Mouse (Mus musculus) naive thymus-derived CD4-positive, alpha-beta T cell, adult 2 months (primary cell): ENCODE data around the gene Pi4k2b.
"Not testable (repeated sequence)": the region's sequence is repeated elsewhere in the genome, so short reads cannot be mapped to it uniquely, and the experiment has no call there.

Experiments
- DNase-seq: peaks from one replicate; pipeline ENCODE4 v3.0.0-alpha.2; 2011; ENCODE audit warnings: low read depth

Gene Pi4k2b

DNA sequence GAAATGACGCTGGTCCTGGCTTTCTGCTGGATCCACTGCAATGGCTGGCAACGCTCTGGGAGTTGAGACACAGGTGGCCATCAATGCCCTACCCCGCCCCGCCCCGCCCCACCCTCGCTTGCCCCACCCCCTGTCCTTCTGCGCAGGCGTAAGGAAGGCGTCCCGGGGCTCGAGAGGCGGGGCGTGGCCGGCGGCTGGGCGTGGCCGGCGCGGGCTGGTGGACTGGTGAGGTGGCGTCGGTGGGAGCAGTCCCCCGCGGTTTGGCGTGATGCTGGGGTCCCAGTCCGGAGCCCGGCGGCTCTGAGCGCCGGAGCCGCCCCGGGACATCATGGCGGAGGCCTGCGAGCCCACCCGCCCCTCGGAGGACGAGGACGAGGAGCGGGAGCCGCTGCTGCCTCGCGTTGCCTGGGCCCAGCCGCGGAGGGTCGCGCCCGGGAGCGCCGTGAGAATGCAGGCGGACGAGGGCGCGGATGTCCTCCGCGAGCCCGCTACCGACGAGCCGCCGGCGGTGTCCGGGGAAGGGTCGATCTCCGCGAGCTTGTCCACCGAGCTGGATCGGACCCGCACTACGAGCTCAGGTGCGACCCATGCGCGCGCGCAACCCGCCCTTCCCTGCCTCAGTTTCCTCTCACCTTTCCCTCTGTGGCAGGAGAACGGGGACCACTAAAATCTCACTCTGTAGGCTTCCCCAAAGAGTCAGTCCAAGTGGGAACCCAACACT, at the start of gene Pi4k2b:
Gene Pi4k2b (plus strand): TSS at position 184 of the 721 bp plus-strand sequence.
- DNase-seq, result peak; percentile 77

DNA sequence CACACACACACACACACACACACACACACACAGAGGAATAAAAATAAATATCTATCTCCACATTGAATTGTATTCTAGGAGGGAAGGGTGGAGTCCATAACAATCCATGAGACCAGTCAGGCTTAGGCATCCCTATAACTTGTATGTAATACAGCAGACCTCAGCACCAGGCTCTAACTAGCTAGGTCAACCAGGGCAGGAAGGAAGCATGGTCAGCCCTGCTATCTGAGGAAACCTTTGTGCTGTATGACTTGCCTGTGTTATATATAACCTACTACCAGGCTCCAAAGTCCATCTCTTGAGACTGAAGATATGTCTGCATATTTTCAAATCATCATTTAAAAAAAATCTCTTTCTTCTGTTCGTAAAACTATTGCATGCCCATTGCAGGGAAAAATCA, 44.1 kb upstream of the Pi4k2b start:
- no peak for DNase-seq

DNA sequence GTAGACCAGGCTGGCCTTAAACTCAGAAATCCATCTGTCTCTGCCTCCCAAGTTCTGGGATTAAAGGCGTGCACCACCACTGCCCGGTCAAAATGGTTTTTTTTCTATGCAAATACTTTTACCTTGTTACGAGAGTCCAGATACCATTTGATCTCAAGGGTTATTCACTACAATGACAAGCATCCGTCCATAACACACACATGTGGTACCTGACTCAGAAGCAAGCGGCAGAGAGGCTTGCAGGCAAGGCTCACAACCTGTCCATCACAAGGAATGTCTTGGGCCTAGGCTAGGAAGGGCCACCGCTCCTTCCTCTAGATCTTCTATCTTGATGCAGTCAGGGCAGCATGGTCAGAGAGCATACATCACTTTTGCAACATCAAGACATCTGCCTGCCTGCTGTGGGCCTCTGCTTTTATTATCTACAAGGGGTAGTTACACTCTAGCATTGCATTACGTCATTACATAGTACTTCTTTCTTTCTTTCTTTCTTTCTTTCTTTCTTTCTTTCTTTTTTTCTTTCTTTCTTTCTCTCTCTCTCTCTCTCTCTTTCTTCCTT, 43.4 kb upstream of the Pi4k2b start:
- DNase-seq, result not testable (repeated sequence)

DNA sequence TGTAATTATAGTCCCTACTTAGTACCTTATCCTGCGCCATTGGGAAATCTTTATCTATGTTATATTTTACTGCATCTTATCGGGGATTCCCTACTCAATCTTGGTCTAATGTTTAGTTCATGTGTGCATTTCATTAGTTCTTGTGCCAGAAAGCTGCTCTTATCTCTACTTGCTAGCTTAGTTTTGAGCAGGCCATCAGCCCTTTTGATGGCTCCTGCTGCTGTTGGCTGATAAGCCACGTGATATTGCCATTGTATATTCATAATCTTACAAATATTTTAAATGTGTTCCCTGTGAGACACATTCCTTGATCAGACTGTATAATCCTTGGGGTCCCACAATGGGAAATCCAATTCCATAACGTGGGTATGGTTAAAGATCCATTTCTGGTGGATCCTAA, 36.8 kb upstream of the Pi4k2b start:
- no peak for DNase-seq

DNA sequence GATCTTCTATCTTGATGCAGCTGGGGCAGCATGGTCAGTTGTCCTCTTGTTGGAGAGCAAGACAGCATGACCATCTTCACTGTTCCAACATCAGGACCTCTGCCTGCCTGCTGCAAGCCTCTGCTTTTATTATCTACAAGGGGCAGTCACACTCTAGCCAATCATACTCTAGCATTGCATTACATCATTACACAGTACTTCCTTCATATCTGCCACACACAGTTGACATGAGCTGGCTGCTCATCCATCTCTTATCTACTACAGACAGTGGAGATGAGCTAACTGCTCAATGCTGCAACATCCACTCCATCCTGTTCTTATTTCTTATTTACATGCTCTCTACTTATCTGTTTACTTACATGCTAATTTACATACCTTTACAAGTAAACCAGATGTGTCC, 28.7 kb upstream of the Pi4k2b start:
- DNase-seq, result no peak

DNA sequence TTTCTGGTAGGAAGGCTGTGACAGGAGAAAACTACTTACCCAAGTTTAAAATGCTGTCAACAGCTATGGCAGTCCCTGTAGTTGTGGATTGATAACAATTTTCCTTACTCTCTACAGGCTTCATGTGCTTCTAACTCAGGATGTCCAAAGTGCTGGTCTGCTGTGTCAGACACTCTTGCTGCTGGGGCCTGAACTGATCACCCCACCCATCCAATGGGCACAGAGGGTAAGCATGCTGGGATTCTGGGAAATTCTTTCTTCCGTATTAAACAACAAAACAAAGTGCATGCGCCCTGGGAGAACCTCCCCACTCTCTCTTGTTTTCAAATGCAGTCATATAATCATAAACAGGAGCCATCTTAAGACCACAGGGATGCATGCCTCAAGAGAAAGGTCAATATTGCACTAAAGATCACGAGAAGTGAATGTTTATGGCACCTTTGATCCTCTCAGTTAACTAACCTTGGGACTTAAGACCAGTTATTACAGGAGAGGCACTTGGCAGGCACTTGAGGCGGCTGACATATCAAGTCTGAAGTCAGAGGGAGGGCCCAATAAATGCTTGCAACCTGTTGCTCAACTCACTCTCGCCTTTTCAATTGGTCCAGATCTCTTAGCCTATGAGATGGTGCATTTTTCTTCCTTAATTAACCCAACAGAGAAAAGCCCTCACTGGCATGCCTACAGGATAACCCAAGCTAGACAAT, 24.5 kb upstream of the Pi4k2b start:
- DNase-seq, result no peak

DNA sequence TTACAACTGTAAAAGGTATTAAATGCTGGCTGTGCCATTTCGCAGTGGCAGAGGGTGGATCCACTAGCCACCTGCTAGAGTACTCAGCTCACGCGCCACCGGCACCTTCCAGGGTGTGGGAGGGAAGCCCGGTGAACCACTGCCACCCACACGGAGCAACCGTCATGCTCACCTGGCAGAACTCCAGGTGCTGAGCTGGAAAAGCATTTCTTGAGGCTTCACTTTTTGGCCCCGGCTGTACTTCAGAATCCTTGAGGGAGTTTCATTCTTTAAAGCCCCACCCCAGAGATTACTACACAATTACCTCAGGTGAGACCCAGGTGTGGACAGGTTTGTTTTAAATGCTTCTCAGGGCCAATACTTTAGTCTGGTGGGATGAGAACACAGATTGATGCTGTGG, 20.4 kb upstream of the Pi4k2b start:
- no peak for DNase-seq

DNA sequence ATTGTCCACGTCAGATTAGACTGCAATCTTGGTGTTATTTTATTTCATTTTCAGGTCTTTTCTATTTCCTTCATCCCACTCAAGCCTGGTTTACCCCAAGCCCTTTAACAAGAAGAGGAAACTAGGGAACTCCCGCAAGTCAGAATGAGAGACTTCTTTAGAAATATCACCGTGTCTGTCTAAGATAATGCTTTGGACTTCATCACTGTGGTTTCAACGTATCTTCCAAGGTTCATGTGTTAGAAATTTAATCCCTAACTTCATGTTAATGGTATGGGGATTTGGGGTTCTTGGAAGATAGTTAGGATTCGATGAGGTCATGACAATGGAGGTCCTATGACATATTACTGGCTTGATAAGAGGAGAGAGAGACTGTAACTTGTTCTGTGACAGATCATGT, 13.6 kb upstream of the Pi4k2b start:
- DNase-seq, result no peak

DNA sequence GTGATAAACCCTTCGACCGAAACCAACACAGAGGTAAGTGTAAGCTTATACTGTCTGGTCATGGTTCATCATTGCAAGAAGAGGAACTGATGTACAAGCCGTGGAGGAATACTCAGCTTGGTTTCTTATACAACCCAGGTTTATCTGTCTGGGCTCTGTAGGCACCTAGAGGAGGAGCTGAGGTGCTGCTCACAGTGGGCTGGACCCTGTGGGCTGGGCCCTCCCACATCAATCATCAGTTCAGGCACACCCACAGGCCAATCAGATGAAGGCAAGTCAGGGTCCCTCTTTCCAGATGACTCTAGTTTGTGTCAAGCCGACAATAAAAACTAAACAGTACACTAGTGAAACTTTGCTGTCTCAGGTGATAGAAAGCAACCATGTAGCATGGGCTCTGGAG, 8.6 kb upstream of the Pi4k2b start:
- no peak for DNase-seq

DNA sequence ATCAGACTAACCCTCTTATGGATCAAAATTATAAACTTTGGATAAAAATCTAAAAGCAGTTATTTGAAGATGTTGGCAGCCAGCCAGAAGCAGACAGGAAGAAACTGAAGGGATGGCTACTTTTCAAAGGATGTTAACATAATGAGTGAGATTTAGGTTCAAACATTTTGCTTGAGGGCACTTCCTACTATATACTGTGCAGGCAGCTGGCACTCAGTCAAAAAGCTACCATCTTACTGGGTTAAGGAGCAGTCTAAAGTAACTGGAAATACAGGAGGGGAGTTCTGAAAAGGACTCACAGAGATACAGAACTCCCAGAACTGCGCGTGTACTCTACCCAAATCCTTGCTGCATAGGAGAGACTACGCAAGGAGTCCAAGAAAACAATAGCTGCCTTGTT, 5.3 kb upstream of the Pi4k2b start:
- DNase-seq, result no peak

DNA sequence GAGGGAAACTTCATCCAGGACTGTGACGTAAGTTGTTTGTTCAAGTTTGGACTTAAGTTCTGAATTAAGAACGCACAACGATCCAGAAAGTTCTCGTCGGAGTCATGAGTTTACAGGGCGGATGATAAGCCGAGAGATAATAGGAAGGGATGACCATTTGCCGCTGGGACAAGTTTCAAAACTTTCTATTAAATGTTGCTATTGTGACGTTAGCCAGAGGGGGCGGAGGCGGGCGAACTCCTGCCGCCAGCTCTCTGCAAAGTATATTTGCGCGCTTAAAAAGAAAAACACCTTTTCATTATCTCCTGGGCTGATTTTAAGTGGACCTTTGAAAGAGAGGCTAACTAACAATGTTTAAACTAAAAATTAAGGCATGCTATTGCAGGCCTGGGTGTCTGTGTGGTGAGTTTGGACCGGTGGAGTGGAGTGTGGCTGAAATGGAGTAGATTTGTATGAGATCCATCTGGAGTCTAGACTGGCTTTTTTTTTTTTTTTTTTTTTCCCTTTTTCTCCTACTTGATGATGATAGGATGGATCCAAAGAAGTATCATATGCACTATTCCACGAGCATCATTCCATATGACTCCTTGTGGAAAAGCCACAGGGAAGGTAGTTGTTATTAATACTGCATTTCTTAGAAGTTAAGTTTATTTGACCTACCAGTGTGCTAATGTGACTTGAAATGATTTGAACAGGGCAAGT, 889 bp downstream of the Pi4k2b start:
- DNase-seq, result peak; percentile 63

DNA sequence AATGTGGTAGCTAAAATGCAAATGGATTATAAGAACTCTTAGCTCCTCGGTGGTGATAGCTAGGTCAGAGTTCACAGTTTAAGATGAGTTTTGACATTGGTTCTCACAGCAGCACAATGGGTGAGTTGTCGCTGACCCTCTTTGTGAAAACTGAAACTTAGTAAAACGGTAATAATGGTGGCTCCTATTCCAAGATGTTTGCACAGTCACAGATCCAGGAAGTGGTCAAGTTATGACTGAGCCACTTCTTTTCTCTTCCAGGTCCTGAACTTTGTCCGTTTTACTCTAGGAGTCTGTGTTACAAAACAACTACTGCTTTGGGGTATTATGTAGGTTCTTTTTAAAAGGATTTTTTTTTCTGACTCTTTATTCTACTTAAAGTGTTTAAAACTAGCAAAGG, 1.9 kb downstream of the Pi4k2b start:
- DNase-seq, result no peak

DNA sequence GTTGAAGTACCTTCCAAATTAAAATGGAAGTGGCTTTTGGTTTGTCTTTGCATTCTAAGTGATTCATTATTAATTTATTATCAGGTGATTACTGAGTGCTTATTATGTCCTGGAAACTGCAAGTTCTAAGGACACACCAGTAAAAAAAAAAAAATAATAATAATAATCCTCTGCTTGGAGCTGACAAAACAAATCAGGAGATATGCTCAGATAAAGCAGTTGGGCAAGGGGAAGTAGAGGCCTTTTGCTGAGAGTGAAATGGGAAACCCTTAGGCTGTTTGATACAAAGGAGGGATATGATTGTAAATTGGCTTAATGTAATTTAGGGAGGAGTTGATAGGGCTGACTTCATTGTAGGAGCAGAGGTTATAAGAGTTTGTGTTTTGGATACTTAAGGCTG, 5.5 kb downstream of the Pi4k2b start:
- DNase-seq, result no peak

DNA sequence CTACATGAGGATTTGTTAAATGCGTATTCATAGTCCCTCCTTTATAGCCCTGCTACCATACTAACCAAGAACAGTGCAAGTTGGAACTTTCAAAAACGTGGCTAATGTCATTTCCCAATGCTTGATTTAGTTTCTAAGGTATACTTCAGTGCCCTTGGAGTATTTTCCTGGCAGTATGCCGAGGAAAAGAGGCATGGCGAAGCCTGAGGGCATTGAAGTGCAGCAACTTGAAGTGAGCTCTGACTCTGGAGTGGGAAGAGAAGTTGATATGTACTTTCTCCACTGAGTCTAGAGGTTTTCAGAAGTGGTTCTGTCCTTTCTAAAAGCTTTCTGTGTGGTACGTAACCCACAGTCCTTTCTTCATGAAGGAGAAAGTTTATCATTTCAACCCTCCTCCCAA, 7.4 kb downstream of the Pi4k2b start:
- DNase-seq, result no peak

DNA sequence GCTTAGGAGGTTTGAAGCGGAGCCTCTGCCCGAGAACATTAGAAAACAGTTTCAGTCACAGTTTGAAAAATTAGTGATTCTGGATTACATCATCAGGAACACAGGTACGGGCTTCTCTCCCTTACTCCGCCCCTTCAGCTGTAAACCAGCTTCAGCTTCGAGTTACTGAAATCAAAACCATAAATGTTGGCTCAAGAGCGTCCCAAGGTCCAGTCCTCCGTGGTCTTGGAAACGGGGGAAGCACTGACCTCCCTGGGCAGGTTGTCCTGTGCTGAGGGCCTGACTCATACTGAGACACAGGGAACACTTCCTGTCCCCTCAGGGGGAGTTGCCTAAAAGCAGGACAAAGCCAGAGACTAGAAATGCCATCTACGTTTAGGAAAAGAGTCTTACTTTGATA, 11.8 kb downstream of the Pi4k2b start:
- DNase-seq, result no peak

DNA sequence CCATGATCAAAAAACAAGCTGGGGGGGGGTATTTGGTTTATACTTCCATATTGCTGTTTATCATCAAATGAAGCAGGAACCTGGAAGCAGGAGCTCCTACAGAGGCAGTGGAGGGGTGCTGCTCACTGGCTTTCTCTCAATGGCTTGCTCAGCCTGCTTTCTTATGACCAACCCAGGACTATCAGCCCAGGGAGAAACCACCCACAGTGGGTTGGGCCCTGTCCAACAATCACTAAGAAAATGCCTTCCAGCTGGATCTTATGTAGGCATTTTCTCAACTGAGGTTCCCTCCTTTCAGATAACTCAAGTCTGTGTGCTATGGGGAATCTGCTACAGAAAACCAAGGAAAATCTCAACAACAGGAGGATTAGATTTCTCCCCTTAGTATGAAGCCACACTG, 12.8 kb downstream of the Pi4k2b start:
- no peak for DNase-seq

DNA sequence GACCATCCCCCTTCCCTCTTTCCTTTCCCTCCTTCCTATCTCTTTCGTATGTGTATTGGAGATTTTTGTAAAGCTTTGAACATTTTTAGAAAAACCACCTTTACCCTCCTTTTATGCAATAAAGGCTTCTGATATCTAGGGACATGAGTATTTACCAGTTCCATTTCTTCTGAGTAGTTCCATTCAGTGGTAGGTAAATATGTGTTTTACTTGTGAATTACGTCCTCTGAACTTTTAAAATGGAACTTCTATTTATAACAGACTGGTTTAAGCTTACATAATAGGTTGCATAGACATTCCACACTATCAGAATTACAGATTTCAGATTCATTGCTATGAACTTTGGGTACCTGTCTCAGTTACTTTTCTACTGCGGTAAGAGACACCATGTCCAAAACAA, 14.0 kb downstream of the Pi4k2b start:
- no peak for DNase-seq

DNA sequence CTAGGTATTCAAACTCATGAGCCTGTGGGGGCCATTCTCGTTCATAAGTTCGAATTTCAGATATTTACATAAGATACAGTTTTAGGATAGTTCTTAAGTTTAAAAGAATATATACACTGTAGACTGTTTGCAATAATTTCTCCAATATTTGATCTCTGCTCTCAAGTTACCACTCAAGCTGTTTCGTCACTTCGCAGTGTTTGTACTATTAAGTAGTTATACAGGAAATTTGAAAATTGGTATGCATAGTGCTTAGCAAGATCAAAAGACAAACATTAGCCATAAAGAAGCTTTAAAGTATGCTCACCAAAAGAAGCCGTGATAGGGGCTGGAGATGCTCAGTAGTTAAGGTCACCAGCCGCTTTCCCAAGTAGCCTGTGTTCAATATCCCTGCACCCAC, 14.6 kb downstream of the Pi4k2b start:
- no peak for DNase-seq

DNA sequence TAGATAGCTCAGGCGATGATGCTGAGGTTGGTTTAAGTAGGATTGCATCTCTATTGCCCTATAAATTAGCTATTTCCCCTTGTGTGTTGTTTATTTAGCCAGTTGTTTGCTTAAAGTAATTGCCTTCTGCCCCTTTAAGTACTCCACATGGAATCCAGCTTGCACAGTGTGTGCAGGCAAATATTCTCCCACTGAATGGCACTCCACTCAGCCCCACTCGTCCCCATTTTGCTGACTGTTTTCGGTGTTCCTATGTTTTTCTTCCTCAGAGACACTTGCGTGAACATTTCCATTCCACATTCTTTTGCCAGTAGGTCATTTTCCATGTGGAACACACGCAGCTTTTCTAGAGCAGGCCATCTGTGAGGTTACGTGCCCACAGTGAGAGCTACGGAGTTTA, 21.2 kb downstream of the Pi4k2b start:
- no peak for DNase-seq

DNA sequence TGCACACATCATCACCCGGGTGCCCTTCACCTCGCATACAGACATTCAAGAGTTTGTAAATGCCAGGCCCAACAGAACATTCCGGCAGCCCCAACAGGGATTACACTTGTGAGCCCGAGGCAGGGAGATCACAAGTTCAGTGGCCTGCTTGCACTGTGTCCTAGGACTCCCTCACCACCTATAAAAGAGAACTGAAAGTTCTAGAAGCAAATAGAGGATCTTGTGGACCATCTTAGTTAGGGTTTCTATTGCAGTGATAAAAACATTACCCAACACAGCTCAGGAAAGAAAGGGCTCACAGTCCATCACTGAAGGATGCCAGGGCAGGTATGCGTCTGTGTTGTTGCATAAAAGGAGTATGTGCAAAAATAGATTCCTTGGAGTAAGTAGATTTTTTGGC, 32.9 kb downstream of the Pi4k2b start:
- DNase-seq, result no peak

DNA sequence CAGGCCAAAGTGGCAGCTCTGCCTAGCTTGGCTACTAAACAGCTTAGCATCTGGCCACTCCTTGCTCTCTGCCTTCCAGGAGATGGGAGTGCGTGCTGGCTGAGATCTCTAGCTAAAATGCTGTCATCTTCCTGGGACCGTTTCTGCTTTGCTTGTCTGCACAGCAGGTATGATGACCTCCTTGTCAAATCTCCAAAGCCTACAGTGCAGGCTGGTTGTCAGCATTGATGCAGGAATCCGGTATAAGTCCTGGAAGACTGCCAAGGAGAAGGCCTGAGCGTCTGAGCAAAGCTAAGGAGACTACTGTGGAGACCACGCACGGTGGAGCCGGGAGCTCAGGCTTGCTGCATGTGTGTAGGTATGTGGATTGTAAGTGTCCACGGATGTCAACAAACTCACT, 33.9 kb downstream of the Pi4k2b start, which contains the start of gene Zcchc4:
Gene Zcchc4 (plus strand): TSS at position 173 of the 400 bp plus-strand sequence.
- DNase-seq, result no peak

DNA sequence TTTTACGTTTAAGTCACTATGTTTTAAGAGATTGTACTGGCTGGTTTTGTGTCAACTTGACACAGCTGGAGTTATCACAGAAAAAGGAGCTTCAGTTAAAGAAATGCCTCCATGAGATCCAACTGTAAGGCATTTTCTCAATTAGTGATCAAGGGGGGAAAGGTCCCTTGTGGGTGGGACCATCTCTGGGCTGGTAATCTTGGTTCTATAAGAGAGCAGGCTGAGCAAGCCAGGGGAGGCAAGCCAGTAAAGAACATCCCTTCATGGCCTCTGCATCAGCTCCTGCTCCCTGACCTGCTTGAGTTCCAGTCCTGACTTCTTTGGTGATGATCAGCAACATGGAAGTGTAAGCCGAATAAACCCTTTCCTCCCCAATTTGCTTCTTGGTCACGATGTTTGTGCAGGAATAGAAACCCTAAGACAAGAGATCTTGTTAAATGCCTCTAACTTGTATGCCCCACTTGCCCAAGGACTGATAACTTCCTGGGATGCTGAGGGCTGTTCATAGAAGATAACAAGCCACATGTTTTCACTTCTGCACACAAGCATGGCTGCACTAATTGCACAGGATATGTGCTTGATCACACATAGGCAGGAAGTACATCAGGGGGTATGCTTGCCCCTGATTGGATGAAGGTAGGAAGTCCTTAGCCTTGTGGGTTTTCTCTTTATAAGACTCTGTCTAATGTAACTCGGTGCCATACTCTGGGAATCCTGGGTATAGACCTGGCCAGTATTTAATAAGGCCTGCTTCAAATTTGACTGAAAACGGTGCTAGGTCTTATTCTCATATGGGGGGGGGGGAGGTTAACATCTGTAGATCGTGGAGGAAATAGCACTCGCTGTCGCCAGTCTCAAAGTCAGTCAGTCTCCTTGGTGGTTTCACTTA, 35.3 kb downstream of the Pi4k2b start:
- DNase-seq, result not testable (repeated sequence)
